Mouse (Mus musculus) kidney, postnatal 0 days (tissue): ENCODE measurements around the gene Smarcb1. TPM values are rescaled to one million over a fixed set of nuclear protein-coding genes. Genes with fewer than 3 reads are reported as not detected.

Source experiments
- ATAC-seq: fragments of 200-750 bp; cut with Nextera tagmentation; replicated peaks from 2 replicates; pipeline ENCODE4 v1.8.0; 2017; ENCODE audit warnings: low read depth, moderate number of reproducible peaks, moderate TSS enrichment, moderate library complexity; ENCODE audit not compliant: low FRiP score
- DNase-seq: peaks from one replicate; pipeline ENCODE4 v3.0.0-alpha.2; 2016; ENCODE audit warnings: low spot score
- H3K27ac ChIP-seq: fragments of 300-500 bp; sonication (generic); 2 replicates; pipeline ENCODE4 v1.5.1; 2014; ENCODE audit warnings: mild to moderate bottlenecking
- H3K27me3 ChIP-seq: fragments of 300-500 bp; sonication (generic); 2 replicates; pipeline ENCODE4 v1.6.1; 2014; ENCODE audit warnings: low read length, mixed read lengths; ENCODE audit not compliant: insufficient read depth
- H3K36me3 ChIP-seq: fragments of 300-500 bp; sonication (generic); 2 replicates; pipeline ENCODE4 v1.6.1; 2014; ENCODE audit warnings: low read length, mixed read lengths; ENCODE audit not compliant: insufficient read depth
- H3K4me1 ChIP-seq: fragments of 300-500 bp; sonication (generic); replicated peaks from 2 replicates; pipeline ENCODE4 v1.6.1; 2014; ENCODE audit warnings: antibody characterized with exemption, low read length, mixed read lengths; ENCODE audit not compliant: insufficient read depth
- H3K4me2 ChIP-seq: fragments of 300-500 bp; sonication (generic); 2 replicates; pipeline ENCODE4 v1.6.1; 2014; ENCODE audit warnings: mild to moderate bottlenecking, low read length, moderate library complexity, mixed read lengths
- H3K4me3 ChIP-seq: fragments of 300-500 bp; sonication (generic); replicated peaks from 2 replicates; pipeline ENCODE4 v1.5.1; 2014; ENCODE audit warnings: low read depth, low read length
- H3K9ac ChIP-seq: fragments of 300-500 bp; sonication (generic); 2 replicates; pipeline ENCODE4 v1.6.1; 2014; ENCODE audit warnings: low read depth, low read length
- H3K9me3 ChIP-seq: fragments of 300-500 bp; sonication (generic); replicated peaks from 2 replicates; pipeline ENCODE4 v1.6.1; 2016; ENCODE audit warnings: low read length, inconsistent platforms, mixed read lengths
- CTCF ChIP-seq: IDR thresholded peaks from 2 replicates; pipeline ENCODE4 v1.5.1; 2016; ENCODE audit warnings: antibody characterized with exemption, low read depth, mild to moderate bottlenecking, moderate library complexity
- WGBS: fragments of 180-500 bp; shearing (Covaris S2); extraction: QIAGEN DNeasy Blood & Tissue Kit; methylation state at CpG from one replicate; pipeline ENCODE4 v1.1.7; 2014; 5-methylcytosine and 5-hydroxymethylcytosine counted together
- polyA plus RNA-seq: library from polyadenylated mRNA; unstranded; fragments of >200 nt; fragmentation: Nextera tagmentation; extraction: Ambion mirVana; gene quantifications from 2 replicates; pipeline ENCODE4 v1.2.1, GENCODE M21; 2015

Gene Smarcb1
- polyA plus RNA-seq, 1 experiment from 2014 or later: 149 TPM

- ATAC-seq: no peak
- no peak for DNase-seq
- no peak for TF ChIP-seq CTCF
- Histone ChIP-seq H3K4me2 (no peak overlapping the region), H3K27me3 (no peaks in the 10 kb centered on the region), H3K9me3 (no peaks in the 10 kb centered on the region), H3K4me1 (no peaks in the 10 kb centered on the region), H3K4me3 (no peak overlapping the region), H3K36me3 (peaks cover 60% of the 10 kb centered on the region), H3K9ac (no peak overlapping the region), H3K27ac (no peak overlapping the region)
- WGBS: 63% methylated on average over 2 of the region's 2 CpGs
These were observed 10.7 kb downstream of the Smarcb1 start for GRCm38 (mm10) chr10:75910698-75911097.

GRCm38 (mm10) chr10:75906882-75907281, 14.5 kb downstream of the Smarcb1 start:
- Histone ChIP-seq H3K9me3 (no peaks in the 10 kb centered on the region), H3K9ac (no peak overlapping the region), H3K27ac (no peak overlapping the region), H3K4me1 (no peaks in the 10 kb centered on the region), H3K4me2 (no peak overlapping the region), H3K36me3 (peaks cover 76% of the 10 kb centered on the region), H3K4me3 (no peak overlapping the region), H3K27me3 (no peaks in the 10 kb centered on the region)
- ATAC-seq: no peak
- TF ChIP-seq CTCF: no peak
- no peak for DNase-seq
- WGBS: 95% methylated on average over 4 of the region's 4 CpGs

DNA sequence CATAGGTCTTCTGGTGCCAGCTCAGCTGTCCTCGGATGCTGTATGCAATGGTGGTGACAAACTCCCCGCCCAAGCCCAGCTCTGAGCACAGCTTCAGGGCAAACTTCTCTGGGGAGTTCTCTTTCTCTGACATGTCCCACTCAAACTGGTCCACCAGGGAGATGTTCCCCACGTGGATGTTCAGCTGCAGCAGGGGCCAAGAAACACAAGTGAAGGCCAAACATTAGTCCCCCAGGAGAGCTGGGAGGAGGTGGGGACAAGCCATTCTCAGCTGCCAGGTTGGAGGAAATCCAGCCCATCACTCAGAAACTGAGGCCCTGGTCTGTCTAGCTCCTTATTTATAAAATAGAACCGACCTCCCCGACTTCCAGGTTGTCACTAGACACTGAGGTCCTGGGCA, 17.0 kb downstream of the Smarcb1 start:
- no peak overlapping the region for H3K4me2 ChIP-seq
- no peak for ATAC-seq
- H3K9ac ChIP-seq: no peak overlapping the region
- H3K4me1 ChIP-seq: no peaks in the 10 kb centered on the region
- WGBS: 87% methylated on average over 5 of the region's 5 CpGs
- no peaks in the 10 kb centered on the region for H3K27me3 ChIP-seq
- no peak overlapping the region for H3K4me3 ChIP-seq
- no peaks in the 10 kb centered on the region for H3K9me3 ChIP-seq
- H3K27ac ChIP-seq: no peak overlapping the region
- H3K36me3 ChIP-seq: peaks cover 69% of the 10 kb centered on the region
- DNase-seq: no peak
- no peak for TF ChIP-seq CTCF

- DNase-seq (no peak), ATAC-seq (no peak)
- H3K4me1 ChIP-seq: no peaks in the 10 kb centered on the region
- peaks cover 54% of the 10 kb centered on the region for H3K36me3 ChIP-seq
- 71% methylated on average over 3 of the region's 3 CpGs for WGBS
- TF ChIP-seq CTCF: no peak
- no peaks in the 10 kb centered on the region for H3K27me3 ChIP-seq
- no peaks in the 10 kb centered on the region for H3K9me3 ChIP-seq
- no peak overlapping the region for H3K4me2 ChIP-seq
- no peak overlapping the region for H3K9ac ChIP-seq
- H3K4me3 ChIP-seq: no peak overlapping the region
- no peak overlapping the region for H3K27ac ChIP-seq
These were observed 22.6 kb downstream of the Smarcb1 start for GRCm38 (mm10) chr10:75898846-75899245.

GRCm38 (mm10) chr10:75898039-75898564, 23.3 kb downstream of the Smarcb1 start:
- peaks cover 47% of the 10 kb centered on the region for H3K36me3 ChIP-seq
- ATAC-seq (no peak), DNase-seq (no peak)
- peaks cover 7% of the 10 kb centered on the region for H3K4me1 ChIP-seq
- no peak overlapping the region for H3K27ac ChIP-seq
- no peaks in the 10 kb centered on the region for H3K27me3 ChIP-seq
- H3K9ac ChIP-seq: no peak overlapping the region
- TF ChIP-seq CTCF: no peak
- H3K9me3 ChIP-seq: no peaks in the 10 kb centered on the region
- no peak overlapping the region for H3K4me2 ChIP-seq
- WGBS: 73% methylated on average over 6 of the region's 6 CpGs
- no peak overlapping the region for H3K4me3 ChIP-seq

- no peaks in the 10 kb centered on the region for H3K27me3 ChIP-seq
- H3K4me2 ChIP-seq: no peak overlapping the region
- no peak overlapping the region for H3K9ac ChIP-seq
- DNase-seq (peak; percentile 81), ATAC-seq (no peak)
- no peak overlapping the region for H3K27ac ChIP-seq
- WGBS: 36% methylated on average over 6 of the region's 6 CpGs
- peak; percentile 92 for TF ChIP-seq CTCF
- H3K36me3 ChIP-seq: peaks cover 40% of the 10 kb centered on the region
- no peaks in the 10 kb centered on the region for H3K9me3 ChIP-seq
- H3K4me1 ChIP-seq: peaks cover 7% of the 10 kb centered on the region
- no peak overlapping the region for H3K4me3 ChIP-seq
These were observed 24.0 kb downstream of the Smarcb1 start for GRCm38 (mm10) chr10:75897373-75897772.

DNA sequence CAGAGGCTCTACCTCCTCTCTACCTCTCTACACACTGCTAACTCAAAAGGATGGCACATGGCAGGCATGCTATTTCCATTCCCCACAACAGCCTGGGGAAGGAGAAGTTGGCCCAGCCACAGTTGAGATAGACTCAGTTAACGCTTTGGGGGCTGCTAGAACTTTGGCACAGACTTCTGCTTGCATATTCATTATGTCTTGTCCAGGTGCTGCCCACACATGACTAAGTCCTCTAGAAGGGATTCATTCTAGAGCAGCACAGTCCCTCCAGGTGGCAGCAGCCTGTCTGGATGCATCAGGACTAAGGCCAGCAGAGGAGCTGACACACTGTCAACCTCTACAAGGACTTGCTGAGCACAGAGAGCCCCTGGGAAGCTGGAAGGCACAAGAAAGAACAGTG, 25.2 kb downstream of the Smarcb1 start:
- Histone ChIP-seq H3K4me2 (no peak overlapping the region), H3K27ac (no peak overlapping the region), H3K4me1 (peaks cover 7% of the 10 kb centered on the region), H3K9ac (no peak overlapping the region), H3K36me3 (peaks cover 33% of the 10 kb centered on the region), H3K27me3 (no peaks in the 10 kb centered on the region), H3K9me3 (no peaks in the 10 kb centered on the region), H3K4me3 (no peak overlapping the region)
- TF ChIP-seq CTCF: no peak
- DNase-seq (no peak), ATAC-seq (no peak)
- WGBS: 92% methylated on average over 1 of the region's 1 CpGs
